Mouse (Mus musculus) embryonic facial prominence, embryonic 11.5 days (tissue): Measurements from ENCODE around the gene Gpr62. TPM values are rescaled to one million over a fixed set of nuclear protein-coding genes. Genes with fewer than 3 reads are reported as not detected.
A peak's percentile ranks its signal among the peaks of the same experiment; 100 is the strongest.

Experiments used
- ATAC-seq: fragments of 200-750 bp; cut with Nextera tagmentation; replicated peaks from 2 replicates; pipeline ENCODE4 v1.8.0; 2017; ENCODE audit warnings: low read depth; ENCODE audit not compliant: insufficient number of reproducible peaks, low FRiP score, low TSS enrichment
- DNase-seq: peaks from one replicate; pipeline ENCODE4 v3.0.0-alpha.2; 2015; ENCODE audit warnings: low spot score
- H3K27ac ChIP-seq: fragments of 300-500 bp; sonication (generic); replicated peaks from 2 replicates; pipeline ENCODE4 v1.5.1; 2014; ENCODE audit warnings: mild to moderate bottlenecking, low read depth, low read length, control low read depth
- H3K27me3 ChIP-seq: fragments of 300-500 bp; sonication (generic); 2 replicates; pipeline ENCODE4 v1.6.1; 2014; ENCODE audit warnings: mild to moderate bottlenecking, low read length, moderate library complexity, mixed read lengths; ENCODE audit not compliant: control insufficient read depth, insufficient read depth
- H3K36me3 ChIP-seq: fragments of 300-500 bp; sonication (generic); replicated peaks from 2 replicates; pipeline ENCODE4 v1.6.1; 2014; ENCODE audit warnings: low read depth, mild to moderate bottlenecking, low read length, moderate library complexity, mixed read lengths; ENCODE audit not compliant: control insufficient read depth, insufficient read depth
- H3K4me1 ChIP-seq: fragments of 300-500 bp; sonication (generic); 2 replicates; pipeline ENCODE4 v1.6.1; 2014; ENCODE audit warnings: low read length, mixed read lengths; ENCODE audit not compliant: control insufficient read depth, insufficient read depth
- H3K4me2 ChIP-seq: fragments of 300-500 bp; sonication (generic); 2 replicates; pipeline ENCODE4 v1.6.1; 2014; ENCODE audit warnings: low read depth, mild to moderate bottlenecking, control low read depth, low read length, moderate library complexity
- H3K4me3 ChIP-seq: fragments of 300-500 bp; sonication (generic); 2 replicates; pipeline ENCODE4 v1.5.1; 2014; ENCODE audit warnings: low read depth, low read length, control low read depth
- H3K9ac ChIP-seq: fragments of 300-500 bp; sonication (generic); replicated peaks from 2 replicates; pipeline ENCODE4 v1.6.1; 2014; ENCODE audit warnings: mild to moderate bottlenecking, control low read depth, low read length
- H3K9me3 ChIP-seq: fragments of 300-500 bp; sonication (generic); replicated peaks from 2 replicates; pipeline ENCODE4 v1.6.1; 2016; ENCODE audit warnings: mild to moderate bottlenecking, low read length, inconsistent platforms, mixed read lengths; ENCODE audit not compliant: control insufficient read depth
- WGBS: fragments of 180-500 bp; shearing (Covaris S2); extraction: QIAGEN DNeasy Blood & Tissue Kit; methylation state at CpG from one replicate; pipeline ENCODE4 v1.1.7; 2014; 5-methylcytosine and 5-hydroxymethylcytosine counted together
- polyA plus RNA-seq: library from polyadenylated mRNA; unstranded; fragments of >200 nt; fragmentation: Nextera tagmentation; extraction: Ambion mirVana; gene quantifications from 2 replicates; pipeline ENCODE4 v1.2.1, GENCODE M21; 2014

The Gpr62 gene
- polyA plus RNA-seq, 1 experiment from 2014 or later, result 0.31 TPM

DNA sequence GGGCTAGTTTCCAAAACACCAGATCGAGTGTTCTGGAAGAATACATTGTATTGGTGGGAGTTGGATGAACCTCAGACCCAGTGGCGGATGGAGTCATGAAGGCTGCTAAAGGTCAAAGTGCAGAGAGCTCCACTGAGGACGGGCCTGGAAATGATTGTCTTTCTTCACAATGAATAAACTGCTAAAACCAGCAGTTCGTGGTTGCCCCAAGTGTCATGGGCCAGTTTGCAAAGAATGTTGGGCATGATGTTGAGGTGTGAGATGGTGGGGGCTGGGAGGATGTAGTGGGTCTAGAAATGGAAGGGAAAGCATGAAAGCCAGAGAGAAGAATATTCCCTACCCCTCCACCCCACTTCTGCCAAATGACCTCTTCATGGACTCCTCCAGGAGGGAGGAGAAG, 20.9 kb downstream of the Gpr62 start:
- Histone ChIP-seq H3K9ac (no peak overlapping the region), H3K4me1 (peaks cover 9% of the 10 kb centered on the region)
- no peak for ATAC-seq

DNA sequence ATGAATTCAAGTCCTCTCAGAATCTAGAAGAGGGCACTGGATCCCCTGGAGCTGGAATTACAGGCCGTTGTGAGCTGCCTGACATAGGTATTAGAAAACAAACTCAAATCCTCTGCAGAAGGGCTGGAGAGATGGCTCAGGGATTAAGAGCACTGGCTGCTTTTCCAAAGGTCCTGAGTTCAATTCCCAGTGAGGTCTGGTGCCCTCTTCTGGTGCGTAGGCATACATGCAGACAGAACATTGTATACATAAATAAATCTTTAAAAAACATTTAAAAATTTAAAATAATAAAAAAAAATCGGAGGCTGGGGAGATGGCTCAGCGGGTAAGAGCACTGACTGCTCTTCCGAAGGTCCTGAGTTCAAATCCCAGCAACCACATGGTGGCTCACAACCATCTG, 23.1 kb downstream of the Gpr62 start:
- Histone ChIP-seq H3K27me3 (no peaks in the 10 kb centered on the region), H3K36me3 (no peaks in the 10 kb centered on the region), H3K9ac (no peak overlapping the region), H3K4me2 (no peak overlapping the region), H3K27ac (no peak overlapping the region), H3K4me1 (peaks cover 7% of the 10 kb centered on the region), H3K9me3 (no peaks in the 10 kb centered on the region), H3K4me3 (no peak overlapping the region)
- 77% methylated on average over 5 of the region's 5 CpGs for WGBS
- no peak for ATAC-seq
- no peak for DNase-seq

More for the DNA sequence above, 20.9 kb downstream of the Gpr62 start:
- no peak overlapping the region for H3K27ac ChIP-seq
- no peak for DNase-seq
- WGBS, result 63% methylated on average over 4 of the region's 4 CpGs
- H3K4me3 ChIP-seq, result no peak overlapping the region
- H3K27me3 ChIP-seq, result no peaks in the 10 kb centered on the region
- H3K36me3 ChIP-seq, result no peaks in the 10 kb centered on the region
- H3K9me3 ChIP-seq, result no peaks in the 10 kb centered on the region
- H3K4me2 ChIP-seq, result no peak overlapping the region

DNA sequence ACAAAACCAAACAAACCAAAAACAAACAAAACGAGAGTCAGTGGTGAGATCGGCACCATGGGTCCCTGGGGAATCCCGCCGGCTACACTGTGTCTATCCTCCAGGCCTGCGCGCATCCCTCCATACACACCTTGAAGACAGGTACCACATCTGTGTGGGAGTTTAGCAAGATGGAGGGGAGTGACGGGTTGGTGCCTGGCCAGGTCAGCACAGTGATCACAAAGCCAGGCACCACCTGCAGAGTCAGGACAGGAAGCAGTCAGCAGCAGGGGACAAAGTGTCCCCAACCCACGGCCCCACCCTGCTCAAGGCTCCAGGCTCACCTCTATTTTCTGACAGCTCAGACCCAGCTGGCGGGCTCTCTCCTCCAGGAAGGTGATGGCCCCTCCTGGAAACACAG, 29.2 kb downstream of the Gpr62 start:
- Histone ChIP-seq H3K4me3 (no peak overlapping the region), H3K27me3 (no peaks in the 10 kb centered on the region), H3K4me1 (peaks cover 4% of the 10 kb centered on the region; the same call in 1 of the 2 replicates), H3K36me3 (peaks cover 10% of the 10 kb centered on the region), H3K9ac (no peak overlapping the region), H3K27ac (no peak overlapping the region), H3K9me3 (no peaks in the 10 kb centered on the region), H3K4me2 (no peak overlapping the region)
- DNase-seq (no peak), ATAC-seq (no peak)
- 85% methylated on average over 9 of the region's 9 CpGs for WGBS

DNA sequence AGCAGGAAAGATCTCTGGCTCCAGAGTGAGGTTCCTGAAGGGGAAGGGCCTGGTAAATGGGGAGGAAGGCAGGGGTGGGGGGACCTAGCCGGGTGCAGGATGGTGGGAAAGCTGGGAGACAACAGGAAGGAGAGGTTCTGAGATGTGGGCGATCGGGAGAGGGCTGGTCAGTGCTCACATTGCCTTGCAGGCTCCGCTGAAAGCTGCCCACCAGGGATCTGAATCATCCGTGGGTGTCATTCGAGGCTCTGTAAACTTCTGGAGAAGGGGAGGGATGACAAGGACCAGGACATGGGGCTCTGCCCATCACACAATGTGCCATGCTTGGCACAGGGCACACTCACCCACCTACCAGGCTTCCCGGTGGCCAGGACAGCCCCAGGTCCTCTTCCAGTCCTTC, 32.3 kb downstream of the Gpr62 start:
- Histone ChIP-seq H3K9ac (no peak overlapping the region), H3K36me3 (peaks cover 10% of the 10 kb centered on the region), H3K4me1 (no peaks in the 10 kb centered on the region), H3K27ac (no peak overlapping the region), H3K4me2 (no peak overlapping the region), H3K27me3 (no peaks in the 10 kb centered on the region), H3K9me3 (no peaks in the 10 kb centered on the region), H3K4me3 (no peak overlapping the region)
- WGBS, result 73% methylated on average over 7 of the region's 7 CpGs
- DNase-seq (no peak), ATAC-seq (no peak)

DNA sequence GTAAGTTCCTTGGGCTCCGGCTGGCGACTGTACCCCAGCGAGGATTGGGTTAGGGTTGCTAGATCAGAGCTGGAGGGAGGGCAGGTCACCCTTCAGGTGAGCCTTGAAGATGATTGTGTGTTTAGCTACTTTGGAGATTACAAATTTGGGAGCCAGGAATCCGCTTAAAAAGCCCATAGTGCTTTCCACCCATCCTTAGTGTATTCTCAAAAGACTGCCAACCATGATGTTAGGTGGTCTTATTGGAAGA, 35.8 kb downstream of the Gpr62 start:
- Histone ChIP-seq H3K9ac (peak overlapping the region; percentile 93), H3K4me2 (peak overlapping the region; percentile 57), H3K27me3 (no peaks in the 10 kb centered on the region), H3K4me3 (peak overlapping the region; percentile 93), H3K4me1 (no peaks in the 10 kb centered on the region), H3K36me3 (peaks cover 10% of the 10 kb centered on the region), H3K9me3 (no peaks in the 10 kb centered on the region), H3K27ac (peak overlapping the region; percentile 91)
- 0% methylated on average over 4 of the region's 4 CpGs for WGBS
- no peak for ATAC-seq
- DNase-seq, result no peak

DNA sequence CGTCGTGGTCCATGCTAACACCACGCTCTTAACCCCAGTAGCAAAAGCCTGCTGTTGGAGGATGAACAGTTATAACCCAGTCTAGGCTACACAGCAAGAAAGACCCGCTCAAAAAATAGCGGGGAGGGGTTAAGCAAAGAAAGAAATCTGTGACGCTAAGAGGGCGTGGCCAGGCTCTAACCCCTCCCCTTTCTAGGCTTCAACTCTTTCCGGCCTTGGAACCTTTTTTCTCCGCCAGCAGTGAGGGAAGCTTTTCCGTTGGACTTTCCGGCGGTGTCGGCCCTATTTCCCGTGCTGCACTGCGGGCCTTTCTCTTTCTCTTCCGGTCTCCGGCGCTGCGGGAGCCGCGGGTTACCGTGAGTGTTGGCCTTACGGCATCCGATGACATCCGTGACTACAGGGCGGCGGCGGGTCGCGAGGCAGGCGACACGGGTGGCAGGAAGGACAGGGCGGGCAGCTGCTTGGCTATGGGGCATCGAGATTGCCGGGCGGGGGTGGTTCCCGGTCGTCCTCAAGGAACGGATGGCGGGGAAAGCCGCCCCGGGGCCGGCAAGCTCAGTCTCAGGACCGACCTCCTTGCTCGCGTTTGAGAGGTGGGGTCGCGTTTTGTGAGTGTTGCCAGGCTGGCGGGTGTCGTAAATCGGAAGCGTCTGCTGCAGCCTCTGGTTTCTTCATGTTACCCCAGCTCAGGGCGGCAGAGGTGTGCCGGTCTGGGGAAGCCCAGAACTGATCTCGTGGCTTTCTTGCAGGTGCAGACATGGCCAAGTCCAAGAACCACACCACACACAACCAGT, 36.3 kb downstream of the Gpr62 start, which contains the start of gene Rpl29:
Rpl29 (plus strand) TSS at position 234 of the 794 bp plus-strand sequence.
- Histone ChIP-seq H3K27me3 (no peaks in the 10 kb centered on the region), H3K4me1 (no peaks in the 10 kb centered on the region), H3K4me3 (peak within 1 kb of the TSS; percentile 93), H3K9ac (peak within 1 kb of the TSS; percentile 93), H3K4me2 (peak within 1 kb of the TSS; percentile 70), H3K9me3 (no peaks in the 10 kb centered on the region), H3K27ac (peak within 1 kb of the TSS; percentile 91), H3K36me3 (peaks cover 10% of the 10 kb centered on the region)
- peak; percentile 99 for DNase-seq
- peak; percentile 90 for ATAC-seq
- WGBS, result under 1% methylated on average over 55 of the region's 55 CpGs

DNA sequence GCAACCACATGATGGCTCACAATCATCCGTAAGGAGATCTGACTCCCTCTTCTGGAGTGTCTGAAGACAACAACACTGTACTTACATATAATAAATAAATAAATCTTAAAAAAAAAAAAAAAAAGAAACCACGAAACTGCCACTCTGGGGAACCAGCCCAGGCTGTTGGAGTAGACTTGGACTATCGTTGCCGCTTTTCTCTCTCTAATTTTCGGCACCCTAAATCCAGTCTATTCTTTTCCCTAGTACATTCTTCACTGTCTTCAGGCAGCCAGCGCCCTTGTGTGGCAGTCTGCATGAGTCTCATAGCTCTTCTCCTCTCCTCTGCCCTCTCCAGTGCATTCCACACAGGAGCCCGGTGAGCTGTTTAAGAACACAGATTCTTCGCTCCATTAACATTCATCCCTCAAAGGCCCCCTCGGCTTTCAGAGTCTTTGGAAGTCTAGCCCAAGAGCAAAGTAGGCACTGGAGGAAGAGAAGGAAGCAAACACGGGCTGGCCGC, 37.0 kb downstream of the Gpr62 start:
- Histone ChIP-seq H3K9me3 (no peaks in the 10 kb centered on the region), H3K4me1 (no peaks in the 10 kb centered on the region), H3K4me2 (peak overlapping the region; percentile 70), H3K27ac (peak overlapping the region; percentile 91), H3K36me3 (peaks cover 10% of the 10 kb centered on the region), H3K4me3 (peak overlapping the region; percentile 93), H3K9ac (peak overlapping the region; percentile 70), H3K27me3 (no peaks in the 10 kb centered on the region)
- 25% methylated on average over 11 of the region's 11 CpGs for WGBS
- DNase-seq (no peak), ATAC-seq (peak; percentile 69)

DNA sequence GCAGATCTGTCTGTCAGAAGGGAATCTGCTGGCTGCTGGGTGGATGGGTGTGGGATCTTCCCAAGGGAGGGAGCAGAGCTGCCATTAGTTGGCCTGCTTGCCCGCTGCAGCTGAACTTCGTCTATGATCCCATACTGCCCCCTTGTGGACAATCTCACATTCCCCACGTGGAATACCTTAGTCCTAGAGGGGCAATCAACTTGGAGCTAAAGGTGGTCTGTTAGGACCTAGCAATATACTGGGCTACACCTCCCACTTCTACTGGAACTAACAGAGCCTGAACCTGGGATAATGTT, 43.9 kb downstream of the Gpr62 start:
- no peak overlapping the region for H3K27ac ChIP-seq

More for the DNA sequence above, 43.9 kb downstream of the Gpr62 start:
- no peaks in the 10 kb centered on the region for H3K27me3 ChIP-seq
- no peaks in the 10 kb centered on the region for H3K36me3 ChIP-seq
- peak; percentile 57 for ATAC-seq
- H3K9ac ChIP-seq, result peak overlapping the region; percentile 25
- no peak overlapping the region for H3K4me3 ChIP-seq
- H3K9me3 ChIP-seq, result no peaks in the 10 kb centered on the region
- peak overlapping the region; percentile 39 for H3K4me2 ChIP-seq
- peak; percentile 96 for DNase-seq
- 0% methylated on average over 3 of the region's 3 CpGs for WGBS
- H3K4me1 ChIP-seq, result peaks cover 10% of the 10 kb centered on the region
